Mouse (Mus musculus): ENCODE measurements at regions not wholly inside any gene's neighbourhood (a gene's known extent, or its start where the extent isn't known, plus 50 kb on each side); places are given as distances from the start of the nearest gene placed in this dataset.

GRCm38 (mm10) chr1:6928658-6929057 lies 2121.0 kb downstream of the Gm37988 start:
- in situ Hi-C loops (cut with MboI, MseI), result no loop called here

GRCm38 (mm10) chr1:6931876-6932275 lies 2124.2 kb downstream of the Gm37988 start:
- in situ Hi-C loops (cut with MboI, MseI), result no loop called here

GRCm38 (mm10) chr1:6969838-6970237 lies 2162.1 kb downstream of the Gm37988 start:
- in situ Hi-C loops (cut with MboI, MseI), result no loop called here

GRCm38 (mm10) chr1:6973749-6974327 lies 2166.1 kb downstream of the Gm37988 start:
- in situ Hi-C loops (cut with MboI, MseI), result no loop called here

GRCm38 (mm10) chr1:6979626-6980025 lies 2171.9 kb downstream of the Gm37988 start:
- in situ Hi-C loops (cut with MboI, MseI), result loop anchor here (25.0 kb wide), 1 partner anchor 592 kb away; no protein-coding TSS in a partner anchor

- in situ Hi-C loops (cut with MboI, MseI), result loop anchor here (25.0 kb wide), 1 partner anchor 597 kb away; no protein-coding TSS in a partner anchor
These were observed 2176.5 kb downstream of the Gm37988 start for GRCm38 (mm10) chr1:6984226-6984625.

GRCm38 (mm10) chr1:6997611-6998010 lies 2189.9 kb downstream of the Gm37988 start:
- in situ Hi-C loops (cut with MboI, MseI), result loop anchor here (5.0 to 25.0 kb wide), 2 partner anchors 35 to 610 kb away; no protein-coding TSS in a partner anchor

- in situ Hi-C loops (cut with MboI, MseI), result no loop called here
These were observed 2202.5 kb downstream of the Gm37988 start for GRCm38 (mm10) chr1:7010184-7010583.
